Mouse (Mus musculus) lung, embryonic 14.5 days (tissue): ENCODE results near the gene Ehd1. TPM values are rescaled to one million over a fixed set of nuclear protein-coding genes. Genes with fewer than 3 reads are reported as not detected.

Source experiments
- ATAC-seq: fragments of 200-750 bp; cut with Nextera tagmentation; 2 replicates; pipeline ENCODE4 v1.8.0; 2017; ENCODE audit warnings: mild to moderate bottlenecking, moderate TSS enrichment, moderate library complexity; ENCODE audit not compliant: insufficient read depth
- DNase-seq: peaks from one replicate; pipeline ENCODE4 v3.0.0-alpha.2; 2015
- H3K27ac ChIP-seq: fragments of 300-500 bp; sonication (generic); 2 replicates; pipeline ENCODE4 v1.5.1; 2014; ENCODE audit warnings: low read depth, mild to moderate bottlenecking, moderate library complexity
- H3K27me3 ChIP-seq: fragments of 300-500 bp; sonication (generic); 2 replicates; pipeline ENCODE4 v1.6.1; 2014; ENCODE audit warnings: low read length, control low read depth; ENCODE audit not compliant: insufficient read depth
- H3K36me3 ChIP-seq: fragments of 300-500 bp; sonication (generic); 2 replicates; pipeline ENCODE4 v1.6.1; 2014; ENCODE audit warnings: control low read depth; ENCODE audit not compliant: insufficient read depth
- H3K4me1 ChIP-seq: fragments of 300-500 bp; sonication (generic); 2 replicates; pipeline ENCODE4 v1.6.1; 2014; ENCODE audit warnings: antibody characterized with exemption, control low read depth; ENCODE audit not compliant: insufficient read depth
- H3K4me2 ChIP-seq: fragments of 300-500 bp; sonication (generic); 2 replicates; pipeline ENCODE4 v1.6.1; 2014; ENCODE audit warnings: mild to moderate bottlenecking
- H3K4me3 ChIP-seq: fragments of 300-500 bp; sonication (generic); 2 replicates; pipeline ENCODE4 v1.5.1; 2014; ENCODE audit warnings: low read depth, low read length
- H3K9ac ChIP-seq: fragments of 300-500 bp; sonication (generic); 2 replicates; pipeline ENCODE4 v1.6.1; 2014
- H3K9me3 ChIP-seq: fragments of 300-500 bp; sonication (generic); 2 replicates; pipeline ENCODE4 v1.6.1; 2016; ENCODE audit warnings: low read depth, low read length, control low read depth
- CTCF ChIP-seq: IDR thresholded peaks from 2 replicates; pipeline ENCODE4 v1.5.1; 2016; ENCODE audit warnings: antibody characterized with exemption, low read depth
- WGBS: fragments of 180-500 bp; shearing (Covaris S2); extraction: QIAGEN DNeasy Blood & Tissue Kit; methylation state at CpG from one replicate; pipeline ENCODE4 v1.1.7; 2014; 5-methylcytosine and 5-hydroxymethylcytosine counted together
- polyA plus RNA-seq: library from polyadenylated mRNA; unstranded; fragments of >200 nt; fragmentation: Nextera tagmentation; extraction: Ambion mirVana; gene quantifications from 2 replicates; pipeline ENCODE4 v1.2.1, GENCODE M21; 2014

Gene Ehd1
- polyA plus RNA-seq, 1 experiment from 2014 or later = 50.3 TPM

DNA sequence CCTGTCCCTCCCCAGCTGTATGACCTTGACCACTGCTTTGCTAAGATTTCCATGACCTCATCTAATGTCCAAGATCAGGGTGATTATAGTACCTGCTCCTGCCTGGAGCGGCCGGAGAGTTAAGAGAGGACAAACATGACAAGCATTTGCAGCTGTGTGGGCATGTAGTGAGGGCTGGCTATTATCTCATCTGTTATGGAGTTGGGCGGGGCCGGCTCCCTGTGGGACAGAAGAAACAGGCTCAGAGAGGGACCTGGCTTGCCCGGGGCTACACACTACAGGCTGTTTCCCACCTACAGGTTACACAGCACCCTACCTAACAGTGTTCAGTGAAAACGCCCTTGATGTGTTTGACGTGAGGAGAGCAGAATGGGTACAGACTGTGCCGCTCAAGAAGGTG, 44.8 kb downstream of the Ehd1 start:
- no peaks in the 10 kb centered on the region for H3K4me1 ChIP-seq
- no peak for ATAC-seq
- H3K4me2 ChIP-seq = no peak overlapping the region
- no peaks in the 10 kb centered on the region for H3K27me3 ChIP-seq
- H3K27ac ChIP-seq = no peak overlapping the region
- no peak overlapping the region for H3K9ac ChIP-seq
- H3K4me3 ChIP-seq = no peak overlapping the region
- H3K9me3 ChIP-seq = no peaks in the 10 kb centered on the region
- no peak for TF ChIP-seq CTCF
- 73% methylated on average over 8 of the region's 8 CpGs for WGBS
- H3K36me3 ChIP-seq = peaks cover 42% of the 10 kb centered on the region
- DNase-seq = no peak

DNA sequence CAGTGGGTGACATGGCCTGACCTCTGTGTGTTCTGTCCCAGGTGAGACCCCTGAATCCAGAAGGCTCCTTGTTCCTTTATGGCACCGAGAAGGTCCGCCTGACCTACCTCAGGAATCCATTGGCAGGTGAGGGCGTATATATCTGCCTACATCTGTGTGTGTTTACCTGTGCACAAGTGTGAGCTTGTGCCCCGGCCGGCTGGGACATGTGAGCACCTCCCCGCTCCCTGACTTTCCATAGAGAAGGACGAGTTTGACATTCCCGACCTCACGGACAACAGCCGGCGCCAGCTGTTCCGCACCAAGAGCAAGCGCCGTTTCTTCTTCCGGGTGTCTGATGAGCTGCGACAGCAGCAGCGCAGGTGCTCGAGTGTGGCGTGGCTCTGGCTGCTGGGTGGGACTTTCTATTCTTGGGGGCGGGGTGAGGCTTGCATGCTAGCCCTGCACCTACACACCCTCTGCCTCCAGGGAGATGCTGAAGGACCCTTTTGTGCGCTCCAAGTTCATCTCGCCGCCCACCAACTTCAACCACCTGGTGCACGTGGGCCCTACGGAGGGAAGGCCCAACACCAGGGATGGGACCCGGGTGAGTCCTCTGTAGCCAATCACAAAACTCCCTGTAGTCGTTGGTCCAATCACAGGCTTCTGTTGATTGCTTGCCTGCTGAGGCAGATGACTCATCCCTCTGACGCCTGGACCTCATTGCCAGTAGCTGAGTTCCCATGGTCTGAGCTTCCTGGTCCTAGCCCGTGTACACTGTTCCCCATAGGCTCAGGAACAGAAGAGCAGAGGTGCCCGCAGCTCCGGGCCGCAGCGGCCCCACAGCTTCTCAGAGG, 45.5 kb downstream of the Ehd1 start:
- Histone ChIP-seq H3K4me2 (no peak overlapping the region), H3K9ac (no peak overlapping the region), H3K27ac (no peak overlapping the region), H3K27me3 (no peaks in the 10 kb centered on the region), H3K36me3 (peaks cover 35% of the 10 kb centered on the region), H3K4me1 (no peaks in the 10 kb centered on the region), H3K4me3 (no peak overlapping the region), H3K9me3 (no peaks in the 10 kb centered on the region)
- no peak for TF ChIP-seq CTCF
- DNase-seq (peak; percentile 57), ATAC-seq (peak; percentile 53)
- WGBS = 61% methylated on average over 33 of the region's 33 CpGs

DNA sequence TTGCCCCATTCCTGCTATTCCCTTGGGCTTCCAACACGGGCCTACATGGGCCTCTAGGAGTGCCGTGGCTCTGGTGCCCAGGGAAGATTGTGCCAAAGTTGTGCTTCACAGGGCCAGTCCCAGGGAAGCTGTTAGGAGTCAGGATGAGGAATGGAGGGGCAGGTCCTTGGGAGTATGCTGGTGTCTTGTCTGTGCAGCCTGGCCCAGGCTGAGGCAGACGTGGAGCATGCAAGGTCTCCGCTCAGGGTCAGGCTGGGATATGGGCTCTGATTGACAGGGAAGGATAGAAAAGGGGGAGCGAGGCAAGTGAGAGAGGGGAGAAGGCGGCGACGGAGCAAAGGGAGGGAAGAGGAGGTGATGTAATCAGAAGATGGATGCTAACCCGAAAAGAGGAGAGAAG, 48.2 kb downstream of the Ehd1 start:
- no peaks in the 10 kb centered on the region for H3K27me3 ChIP-seq
- H3K27ac ChIP-seq = no peak overlapping the region
- no peak overlapping the region for H3K9ac ChIP-seq
- H3K4me3 ChIP-seq = no peak overlapping the region
- no peak overlapping the region for H3K4me2 ChIP-seq
- DNase-seq (no peak), ATAC-seq (no peak)
- H3K4me1 ChIP-seq = no peaks in the 10 kb centered on the region
- H3K9me3 ChIP-seq = no peaks in the 10 kb centered on the region
- WGBS = 74% methylated on average over 9 of the region's 9 CpGs
- TF ChIP-seq CTCF = no peak
- peaks cover 8% of the 10 kb centered on the region for H3K36me3 ChIP-seq

DNA sequence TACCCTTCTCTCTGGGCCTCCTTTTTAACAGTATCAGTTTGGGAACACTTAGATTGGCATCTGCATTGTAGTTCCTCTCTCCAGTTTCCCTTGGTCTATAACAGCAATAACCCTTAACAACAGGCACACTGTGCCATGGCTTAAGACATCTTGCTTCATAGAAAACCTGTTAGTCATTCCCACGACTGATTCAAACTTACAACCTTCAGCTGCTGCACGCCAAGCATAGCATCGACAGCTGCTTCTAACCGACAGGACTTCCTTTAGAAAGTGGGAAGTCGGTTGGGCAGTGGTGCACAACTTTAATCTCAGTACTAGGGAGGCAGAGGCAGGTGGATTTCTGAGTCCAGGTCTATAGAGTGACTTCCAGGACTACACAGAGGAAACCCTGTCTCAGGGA, 54.7 kb downstream of the Ehd1 start:
- DNase-seq = no peak
- no peak for ATAC-seq
- peak overlapping the region; percentile 52 for H3K4me2 ChIP-seq

DNA sequence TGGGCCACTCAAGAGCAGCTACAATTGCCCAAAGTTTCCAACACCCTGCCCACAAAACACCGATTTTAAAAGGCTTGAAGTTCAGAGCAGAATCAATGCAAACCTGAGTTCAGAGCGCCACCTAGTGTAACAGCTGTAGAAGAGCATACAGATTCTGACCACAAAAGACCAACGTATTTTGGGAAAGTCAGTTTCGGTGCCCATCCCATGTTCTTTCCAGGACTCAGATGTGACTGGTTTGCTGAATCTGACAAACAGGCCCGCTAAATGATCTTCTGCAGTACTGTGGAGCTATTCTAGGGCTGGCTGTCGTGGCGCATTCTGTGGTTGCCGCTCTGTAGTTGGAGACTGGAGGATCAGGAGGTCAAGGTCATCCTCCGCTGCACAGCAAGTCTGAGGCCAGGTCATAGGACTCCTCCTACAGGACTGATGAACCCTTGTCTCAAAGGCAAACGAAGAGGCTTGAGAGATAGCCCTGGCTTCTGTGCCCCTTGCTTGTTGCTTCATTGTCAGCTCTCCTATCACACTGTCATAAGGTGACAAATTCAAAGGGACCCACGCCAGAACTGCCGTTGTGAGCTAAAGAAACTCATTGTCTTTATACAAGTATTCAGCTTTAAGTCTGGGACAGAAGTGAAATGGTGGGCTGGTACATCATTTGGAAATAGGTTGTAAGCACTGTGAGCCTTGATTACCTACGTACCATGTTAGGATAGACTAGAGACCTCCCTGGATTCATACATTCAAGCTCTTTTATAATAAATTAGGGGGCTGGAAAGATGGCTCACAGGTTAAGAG, 55.4 kb downstream of the Ehd1 start:
- Histone ChIP-seq H3K4me1 (peaks cover 9% of the 10 kb centered on the region), H3K27me3 (no peaks in the 10 kb centered on the region), H3K4me2 (peak overlapping the region; percentile 52), H3K4me3 (0 out of 2 replicates have a peak overlapping the region, but pooled peaks have one; percentile 2), H3K9ac (peak overlapping the region; percentile 19), H3K36me3 (peaks cover 5% of the 10 kb centered on the region), H3K9me3 (no peaks in the 10 kb centered on the region), H3K27ac (no peak overlapping the region)
- ATAC-seq = no peak
- TF ChIP-seq CTCF = peak; percentile 95
- peak; percentile 91 for DNase-seq
- 21% methylated on average over 13 of the region's 13 CpGs for WGBS

More for the DNA sequence above, 54.7 kb downstream of the Ehd1 start:
- H3K4me3 ChIP-seq = no peak overlapping the region
- no peak for TF ChIP-seq CTCF
- peaks cover 3% of the 10 kb centered on the region for H3K4me1 ChIP-seq
- no peak overlapping the region; the same call in 1 of the 2 replicates for H3K9ac ChIP-seq
- no peaks in the 10 kb centered on the region for H3K27me3 ChIP-seq
- WGBS = 42% methylated on average over 5 of the region's 5 CpGs
- no peaks in the 10 kb centered on the region for H3K36me3 ChIP-seq
- no peak overlapping the region for H3K27ac ChIP-seq
- H3K9me3 ChIP-seq = no peaks in the 10 kb centered on the region

DNA sequence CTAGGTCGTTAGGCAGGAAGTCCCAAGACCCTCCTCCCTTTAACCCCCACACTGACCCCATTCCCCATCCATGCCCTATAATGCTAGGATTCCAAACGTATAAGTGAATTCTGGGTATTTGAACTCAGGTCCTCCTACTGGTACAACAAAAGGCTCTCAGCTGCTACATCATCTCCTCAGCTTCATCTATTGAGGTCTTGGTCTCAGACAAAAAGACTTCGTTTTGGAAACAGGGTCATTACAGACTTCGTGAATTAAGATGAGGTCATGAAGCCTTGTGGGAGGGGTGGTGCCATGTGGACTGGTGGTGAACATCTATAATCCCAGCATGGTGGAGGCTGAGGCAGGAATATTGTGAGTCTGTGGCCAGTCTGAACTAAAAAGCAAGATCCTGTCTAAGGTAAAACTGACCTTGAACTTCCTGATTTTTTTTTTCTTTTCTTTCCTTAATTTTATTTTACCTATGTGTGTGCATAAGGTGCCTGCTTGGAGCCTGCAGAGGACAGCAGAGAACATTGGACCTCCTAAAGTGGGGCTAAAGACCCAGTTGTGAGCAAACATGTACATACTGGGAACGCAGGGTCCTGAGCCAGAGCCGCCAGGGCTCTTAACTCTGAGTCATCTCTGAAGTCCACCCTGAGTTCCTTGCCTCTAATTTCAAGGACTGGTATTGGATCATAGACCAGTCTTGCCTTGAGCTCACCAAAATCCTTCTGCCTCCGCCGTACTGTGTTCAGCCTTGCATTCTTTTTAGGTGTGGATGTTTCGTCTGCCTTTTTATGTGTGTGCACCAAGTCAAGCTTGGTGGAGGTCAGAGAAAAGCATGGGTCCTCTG, 57.5 kb downstream of the Ehd1 start:
- peaks cover 26% of the 10 kb centered on the region for H3K36me3 ChIP-seq
- ATAC-seq (no peak), DNase-seq (peak; percentile 9)
- peak overlapping the region; percentile 90 for H3K4me2 ChIP-seq
- 53% methylated on average over 9 of the region's 9 CpGs for whole genome bisulfite sequencing
- TF ChIP-seq CTCF = no peak
- peak overlapping the region; percentile 78 for H3K4me3 ChIP-seq
- H3K4me1 ChIP-seq = peaks cover 9% of the 10 kb centered on the region
- no peaks in the 10 kb centered on the region for H3K9me3 ChIP-seq
- H3K27ac ChIP-seq = peak overlapping the region; percentile 85
- H3K27me3 ChIP-seq = no peaks in the 10 kb centered on the region
- H3K9ac ChIP-seq = peak overlapping the region; percentile 38; the same call in 1 of the 2 replicates
